Mouse (Mus musculus) stomach, embryonic 15.5 days (tissue): ENCODE results near the gene Rsph3b. TPM values are rescaled to one million over a fixed set of nuclear protein-coding genes. Genes with fewer than 3 reads are reported as not detected.
"Not testable (repeated sequence)": the region's sequence is repeated elsewhere in the genome, so short reads cannot be mapped to it uniquely, and the experiment has no call there.

Experiments
- ATAC-seq: fragments of 200-750 bp; cut with Nextera tagmentation; 2 replicates; pipeline ENCODE4 v1.8.0; 2017; ENCODE audit warnings: low read depth, moderate number of reproducible peaks, moderate TSS enrichment; ENCODE audit not compliant: insufficient read depth, low FRiP score
- H3K27ac ChIP-seq: fragments of 300-500 bp; sonication (generic); 2 replicates; pipeline ENCODE4 v1.5.1; 2015; ENCODE audit warnings: mild to moderate bottlenecking, inconsistent platforms
- H3K27me3 ChIP-seq: fragments of 300-500 bp; sonication (generic); replicated peaks from 2 replicates; pipeline ENCODE4 v1.6.1; 2015; ENCODE audit warnings: inconsistent platforms
- H3K36me3 ChIP-seq: fragments of 300-500 bp; sonication (generic); 2 replicates; pipeline ENCODE4 v1.6.1; 2015; ENCODE audit warnings: inconsistent platforms
- H3K4me1 ChIP-seq: fragments of 300-500 bp; sonication (generic); 2 replicates; pipeline ENCODE4 v1.6.1; 2015; ENCODE audit warnings: inconsistent platforms
- H3K4me2 ChIP-seq: fragments of 300-500 bp; sonication (generic); 2 replicates; pipeline ENCODE4 v1.6.1; 2015; ENCODE audit warnings: mild to moderate bottlenecking, inconsistent platforms
- H3K4me3 ChIP-seq: fragments of 300-500 bp; sonication (generic); replicated peaks from 2 replicates; pipeline ENCODE4 v1.5.1; 2015; ENCODE audit warnings: inconsistent platforms
- H3K9ac ChIP-seq: fragments of 300-500 bp; sonication (generic); 2 replicates; pipeline ENCODE4 v1.6.1; 2015; ENCODE audit warnings: inconsistent platforms
- H3K9me3 ChIP-seq: fragments of 300-500 bp; sonication (generic); 2 replicates; pipeline ENCODE4 v1.6.1; 2016; ENCODE audit warnings: inconsistent platforms
- WGBS: fragments of 180-500 bp; shearing (Covaris S2); methylation state at CpG from one replicate; pipeline ENCODE4 v1.1.7; 2015; 5-methylcytosine and 5-hydroxymethylcytosine counted together
- polyA plus RNA-seq: library from polyadenylated mRNA; unstranded; fragments of >200 nt; fragmentation: Nextera tagmentation; extraction: Ambion mirVana; gene quantifications from 2 replicates; pipeline ENCODE4 v1.2.1, GENCODE M21; 2015

The Rsph3b gene
- 51.0 and 54.0 TPM in 2 replicates for polyA plus RNA-seq

DNA sequence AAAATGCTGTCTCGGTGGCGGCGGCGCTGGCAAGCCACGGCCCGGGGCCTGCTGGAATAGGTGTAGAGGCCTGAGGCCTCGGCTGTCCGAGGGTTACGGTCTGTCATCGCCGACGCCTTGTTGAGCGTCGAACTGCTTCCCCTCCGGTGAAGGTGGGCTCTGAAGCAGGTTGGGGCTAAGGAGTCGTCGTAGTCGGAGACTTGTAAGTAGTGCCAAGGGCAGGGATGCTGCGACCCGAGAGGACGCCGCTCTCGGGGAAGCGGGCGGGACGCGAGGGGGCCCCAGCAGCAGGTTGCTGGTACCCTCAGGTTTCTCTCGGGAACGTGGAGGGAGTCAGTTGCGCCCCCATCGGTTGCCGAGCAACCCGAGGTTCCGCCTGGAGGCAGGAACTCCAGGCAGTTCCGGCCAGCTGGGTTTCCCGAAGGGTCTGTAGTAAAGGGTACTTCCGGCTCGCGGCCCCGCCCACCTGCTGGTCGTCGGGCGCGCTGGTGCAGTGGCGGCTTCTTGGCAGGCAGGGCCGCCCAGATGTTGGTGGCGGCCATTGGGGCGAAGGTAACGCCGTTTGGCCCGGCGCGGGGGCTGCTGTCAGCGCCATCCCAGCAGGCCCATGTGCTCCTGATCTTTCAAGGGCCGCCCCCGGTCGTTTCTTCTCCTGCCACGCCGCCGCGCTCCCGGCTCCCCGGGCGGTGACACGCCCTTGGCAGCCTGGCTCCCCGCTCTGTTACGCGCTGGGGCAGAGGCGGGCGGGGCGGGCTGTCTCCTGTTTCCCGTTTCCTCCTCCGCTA lies at the start of gene Rsph3b:
Gene Rsph3b, minus strand, starts transcription at position 699 of the 785 bp plus-strand sequence.
- peak within 1 kb of the TSS; percentile 61 for H3K4me3 ChIP-seq
- H3K27ac ChIP-seq, result peak within 1 kb of the TSS; percentile 92
- peak within 1 kb of the TSS; percentile 57 for H3K4me2 ChIP-seq
- not testable (repeated sequence) for H3K27me3 ChIP-seq, H3K9me3 ChIP-seq, H3K36me3 ChIP-seq, H3K4me1 ChIP-seq
- WGBS, result under 1% methylated on average over 72 of the region's 73 CpGs
- H3K9ac ChIP-seq, result peak within 1 kb of the TSS; percentile 29; the same call in 1 of the 2 replicates
- peak; percentile 96 for ATAC-seq

DNA sequence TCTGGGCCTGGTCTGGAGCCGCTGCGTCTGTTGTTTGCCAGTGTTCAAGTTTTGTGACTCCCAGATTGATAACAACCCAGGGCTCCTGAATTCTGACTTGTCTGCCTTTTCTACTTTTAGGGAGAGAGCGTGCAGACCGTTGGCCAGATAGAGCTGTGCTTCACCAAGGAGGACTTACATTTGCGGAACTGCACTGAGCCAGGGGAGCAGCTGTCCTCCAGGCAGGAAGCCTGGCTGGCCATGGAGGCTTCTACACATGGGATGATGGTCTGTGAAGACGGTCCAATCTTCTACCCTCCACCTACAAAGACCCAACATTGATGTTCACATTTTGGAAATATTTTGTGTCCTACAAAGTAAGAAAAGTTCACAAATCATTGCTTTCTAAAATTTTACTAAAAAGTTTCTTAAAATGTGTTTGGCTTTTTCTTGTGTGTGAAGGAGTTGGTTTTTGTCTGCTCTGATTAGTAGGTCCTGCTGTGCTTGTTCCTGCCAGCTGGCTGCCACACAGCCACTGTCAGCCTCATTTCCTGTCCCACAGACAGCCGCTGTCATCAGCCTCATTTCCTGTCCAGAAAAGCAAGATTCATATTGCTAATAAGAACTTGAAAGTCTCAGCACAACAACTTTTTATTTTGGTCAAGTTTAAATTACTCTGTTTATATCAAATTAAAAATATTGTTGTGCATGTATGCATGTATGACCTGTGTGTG lies 49.5 kb upstream of the Rsph3b start:
- not testable (repeated sequence) for H3K9ac ChIP-seq, H3K9me3 ChIP-seq, H3K4me2 ChIP-seq, H3K27ac ChIP-seq, H3K4me1 ChIP-seq, H3K36me3 ChIP-seq, H3K4me3 ChIP-seq, ATAC-seq, H3K27me3 ChIP-seq
- WGBS, result 83% methylated on average over 1 of the region's 7 CpGs

DNA sequence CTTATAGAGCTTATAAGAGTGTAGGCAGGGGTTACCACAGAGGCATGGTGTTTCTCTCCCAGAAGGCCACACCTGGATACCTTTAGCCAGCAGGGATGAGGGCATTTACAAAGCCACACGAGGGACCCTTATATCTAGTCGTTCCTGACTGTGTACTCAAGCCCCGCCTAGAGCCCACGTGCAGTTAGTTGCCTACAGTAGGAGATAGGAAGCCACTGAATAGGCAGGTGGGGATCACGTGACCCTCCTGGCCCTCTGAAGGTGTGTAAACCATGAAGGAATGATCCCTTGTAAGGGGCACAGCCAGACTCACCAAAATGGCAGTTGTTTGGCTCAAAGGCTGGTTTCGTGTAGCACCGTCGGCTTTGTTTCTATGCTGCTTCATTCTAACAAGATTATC lies 48.3 kb upstream of the Rsph3b start:
- H3K4me3 ChIP-seq, H3K9me3 ChIP-seq, H3K4me1 ChIP-seq, H3K36me3 ChIP-seq, H3K27ac ChIP-seq, H3K9ac ChIP-seq, H3K4me2 ChIP-seq, H3K27me3 ChIP-seq: not testable (repeated sequence)
- ATAC-seq, result 0 out of 2 replicates have a peak, but pooled peaks have one; percentile 14
- 82% methylated on average over 8 of the region's 8 CpGs for WGBS

- not testable (repeated sequence) for H3K9ac ChIP-seq
Measured at GRCm38 (mm10) chr17:6995504-6995903, 47.0 kb upstream of the Rsph3b start.

DNA sequence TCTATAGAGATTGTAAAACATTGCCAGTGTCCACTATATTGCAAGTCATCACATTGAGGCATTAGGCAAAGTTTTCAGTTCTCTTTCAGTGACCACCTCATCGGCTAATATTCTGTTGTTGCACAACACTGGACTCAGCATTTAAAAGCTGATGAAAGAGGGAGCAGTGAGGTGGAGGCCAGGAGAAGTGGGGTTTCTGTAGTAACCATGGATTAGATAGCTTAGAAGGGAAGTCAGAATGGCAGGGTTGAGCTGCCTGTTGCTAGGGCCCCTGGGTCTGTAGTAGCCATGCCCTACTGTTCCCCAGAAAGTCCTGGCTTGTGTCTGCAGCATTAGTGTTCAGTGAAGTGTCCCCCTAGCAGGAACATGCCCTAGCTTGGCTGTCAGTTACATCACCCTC lies 37.6 kb upstream of the Rsph3b start:
- not testable (repeated sequence) for H3K36me3 ChIP-seq, H3K27me3 ChIP-seq, H3K9me3 ChIP-seq, H3K4me2 ChIP-seq, H3K27ac ChIP-seq, ATAC-seq, H3K9ac ChIP-seq, H3K4me3 ChIP-seq, H3K4me1 ChIP-seq
- WGBS, result 89% methylated on average over 1 of the region's 1 CpGs

More at GRCm38 (mm10) chr17:6995504-6995903, 47.0 kb upstream of the Rsph3b start:
- WGBS, result no CpG with 5 or more reads among the region's 6 CpGs
- H3K27ac ChIP-seq, H3K9me3 ChIP-seq, H3K4me3 ChIP-seq, ATAC-seq, H3K4me2 ChIP-seq, H3K27me3 ChIP-seq, H3K4me1 ChIP-seq, H3K36me3 ChIP-seq: not testable (repeated sequence)

DNA sequence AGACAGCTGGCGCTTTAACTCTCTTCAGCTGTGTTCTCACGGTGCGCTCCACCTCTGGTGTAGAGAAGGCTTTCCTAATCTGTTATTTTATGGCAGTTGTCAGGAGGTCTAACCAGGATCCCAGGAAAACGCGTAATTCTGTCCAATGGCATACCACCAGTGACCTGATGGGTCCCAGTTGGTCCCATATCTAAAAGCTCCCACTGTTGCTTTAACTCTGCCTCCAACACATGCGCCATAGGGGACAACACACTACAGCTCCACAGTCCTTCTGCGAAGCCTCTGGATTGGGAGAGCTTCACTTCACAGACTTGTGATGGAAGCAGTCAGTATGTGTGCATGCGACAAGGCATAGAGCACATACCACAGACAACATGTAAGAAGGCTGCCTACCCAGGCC lies 31.7 kb upstream of the Rsph3b start:
- not testable (repeated sequence) for H3K4me3 ChIP-seq, H3K4me1 ChIP-seq, H3K27ac ChIP-seq, H3K9me3 ChIP-seq, H3K4me2 ChIP-seq, ATAC-seq, H3K36me3 ChIP-seq, H3K27me3 ChIP-seq, H3K9ac ChIP-seq
- 96% methylated on average over 5 of the region's 8 CpGs for WGBS

DNA sequence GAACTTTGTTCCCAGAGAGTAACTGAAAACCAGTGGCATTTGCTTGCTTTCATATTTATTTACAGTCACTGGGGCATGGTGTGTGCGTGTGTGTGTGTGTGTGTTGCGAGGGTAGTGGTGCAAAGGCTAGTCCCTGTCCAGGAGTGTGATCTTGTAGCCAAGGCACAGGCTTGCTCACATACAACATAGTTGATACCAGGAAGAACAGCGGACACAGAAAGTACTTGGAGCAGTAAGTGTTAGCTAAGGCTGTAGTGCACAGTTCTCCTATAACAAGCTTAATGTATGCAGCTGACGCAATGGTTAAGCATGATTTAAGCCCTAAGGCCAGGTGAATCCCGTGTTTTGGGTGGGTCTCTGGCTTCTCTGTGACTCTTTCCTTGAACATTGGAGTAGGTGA lies 30.9 kb upstream of the Rsph3b start:
- peak overlapping the region; percentile 57 for H3K4me3 ChIP-seq
- not testable (repeated sequence) for H3K9ac ChIP-seq, H3K27me3 ChIP-seq, ATAC-seq, H3K9me3 ChIP-seq, H3K4me1 ChIP-seq, H3K36me3 ChIP-seq, H3K27ac ChIP-seq
- WGBS, result 20% methylated on average over 5 of the region's 5 CpGs
- peak overlapping the region; percentile 54 for H3K4me2 ChIP-seq

- ATAC-seq, result peak; percentile 98
- not testable (repeated sequence) for H3K27ac ChIP-seq, H3K27me3 ChIP-seq, H3K9me3 ChIP-seq, H3K4me1 ChIP-seq, H3K36me3 ChIP-seq
- H3K9ac ChIP-seq, result peak within 1 kb of the TSS; percentile 39; the same call in 1 of the 2 replicates
- H3K4me2 ChIP-seq, result peak within 1 kb of the TSS; percentile 54
- 2% methylated on average over 51 of the region's 68 CpGs for WGBS
- H3K4me3 ChIP-seq, result peak within 1 kb of the TSS; percentile 57
Measured at GRCm38 (mm10) chr17:6978287-6979248, 30.1 kb upstream of the Rsph3b start, which contains the start of gene Gm49721. Gm49721 (plus strand) TSS chr17:6978904.

DNA sequence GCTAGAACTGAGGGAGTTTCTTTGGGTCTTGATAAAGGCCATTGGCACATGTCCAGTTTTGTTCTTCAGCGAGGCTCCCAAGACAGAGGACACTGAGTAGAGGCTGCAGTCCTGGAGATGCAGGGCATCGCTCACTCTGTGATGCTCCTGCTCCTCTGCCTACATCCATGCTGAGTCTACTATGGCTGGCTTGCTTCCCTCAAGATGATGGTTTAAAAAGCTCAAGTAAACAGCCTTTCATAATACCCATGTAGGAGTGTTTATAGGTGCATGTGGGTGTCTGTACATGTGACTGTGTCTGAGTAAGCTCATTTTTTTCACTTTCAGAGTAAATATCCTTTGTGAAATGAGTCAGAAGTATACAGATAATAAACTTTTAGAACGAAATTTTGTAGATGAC lies 26.5 kb upstream of the Rsph3b start:
- not testable (repeated sequence) for H3K36me3 ChIP-seq, H3K4me1 ChIP-seq, H3K4me3 ChIP-seq, H3K27ac ChIP-seq, H3K9ac ChIP-seq, ATAC-seq, H3K27me3 ChIP-seq, H3K4me2 ChIP-seq, H3K9me3 ChIP-seq
- 68% methylated on average over 3 of the region's 3 CpGs for WGBS

DNA sequence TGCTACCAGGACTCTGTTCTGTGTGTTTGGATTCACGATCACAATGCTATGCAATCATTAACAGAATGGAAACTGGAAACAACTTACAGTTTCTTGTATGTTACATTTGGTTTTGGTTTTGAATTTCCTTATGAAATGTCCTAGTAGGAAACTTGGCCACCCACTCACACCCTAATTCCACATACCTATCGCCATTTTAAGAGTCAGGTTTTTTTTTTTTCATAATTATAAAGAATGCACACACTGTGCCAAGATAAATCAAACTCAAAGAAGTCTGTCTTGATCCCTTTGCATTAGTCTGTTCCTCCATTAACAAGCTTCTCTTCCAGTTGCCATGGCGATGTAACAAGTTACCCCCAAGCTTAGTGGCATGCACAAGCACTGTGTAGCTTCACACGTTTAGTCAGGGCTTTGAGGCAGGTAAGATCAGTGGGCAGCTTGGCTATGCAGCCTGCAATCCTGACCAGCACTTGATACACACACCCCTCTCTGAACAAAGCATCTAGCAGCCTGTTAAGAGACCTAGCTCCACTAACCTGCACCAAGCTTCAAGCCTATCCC lies 24.4 kb upstream of the Rsph3b start:
- H3K4me1 ChIP-seq, H3K9me3 ChIP-seq, H3K27me3 ChIP-seq, H3K4me3 ChIP-seq, H3K9ac ChIP-seq, ATAC-seq, H3K27ac ChIP-seq, H3K36me3 ChIP-seq, H3K4me2 ChIP-seq: not testable (repeated sequence)
- 69% methylated on average over 4 of the region's 4 CpGs for WGBS

DNA sequence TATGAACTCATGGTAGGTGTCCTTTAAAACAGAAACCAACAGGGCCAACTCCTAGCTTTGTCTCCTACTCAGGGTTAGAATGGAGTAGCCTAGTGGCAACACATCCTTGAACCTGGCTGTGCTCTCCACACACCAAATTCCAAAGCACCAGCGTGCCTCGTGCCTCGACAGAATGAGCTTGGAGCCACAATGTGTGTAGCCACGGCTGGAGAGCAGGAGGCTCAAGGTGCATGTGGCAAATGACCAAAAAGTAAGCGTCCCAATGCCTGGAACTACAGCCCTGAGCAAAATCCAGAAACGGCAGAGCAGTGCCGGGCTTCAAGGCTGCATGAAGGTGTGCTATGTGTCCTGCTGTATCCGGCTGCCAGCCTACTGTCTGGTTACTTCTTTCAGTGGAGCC lies 22.8 kb upstream of the Rsph3b start:
- ATAC-seq, H3K9ac ChIP-seq, H3K4me1 ChIP-seq, H3K36me3 ChIP-seq, H3K4me3 ChIP-seq, H3K27me3 ChIP-seq, H3K4me2 ChIP-seq, H3K27ac ChIP-seq, H3K9me3 ChIP-seq: not testable (repeated sequence)
- WGBS, result 83% methylated on average over 8 of the region's 8 CpGs
